Mouse (Mus musculus) limb, embryonic 10.5 days (tissue): Measurements from ENCODE around the gene Acod1. TPM values are rescaled to one million over a fixed set of nuclear protein-coding genes. Genes with fewer than 3 reads are reported as not detected.

ENCODE experiments used
- DNase-seq: peaks from one replicate; pipeline ENCODE4 v3.0.0-alpha.2; 2017; ENCODE audit warnings: low spot score
- H3K27ac ChIP-seq: fragments of 300-500 bp; sonication (generic); 2 replicates; pipeline ENCODE4 v1.5.1; 2016; ENCODE audit warnings: mild to moderate bottlenecking
- H3K27me3 ChIP-seq: fragments of 300-500 bp; sonication (generic); 2 replicates; pipeline ENCODE4 v1.6.1; 2016; ENCODE audit warnings: low read depth, mild to moderate bottlenecking; ENCODE audit not compliant: poor library complexity, severe bottlenecking
- H3K36me3 ChIP-seq: fragments of 300-500 bp; sonication (generic); 2 replicates; pipeline ENCODE4 v1.6.1; 2016; ENCODE audit warnings: mild to moderate bottlenecking, moderate library complexity
- H3K4me1 ChIP-seq: fragments of 300-500 bp; sonication (generic); 2 replicates; pipeline ENCODE4 v1.6.1; 2016
- H3K4me3 ChIP-seq: fragments of 300-500 bp; sonication (generic); 2 replicates; pipeline ENCODE4 v1.5.1; 2016; ENCODE audit warnings: mild to moderate bottlenecking, moderate library complexity
- H3K9me3 ChIP-seq: fragments of 300-500 bp; sonication (generic); replicated peaks from 2 replicates; pipeline ENCODE4 v1.6.1; 2016; ENCODE audit warnings: mild to moderate bottlenecking
- WGBS: fragments of 180-500 bp; shearing (Covaris S2); methylation state at CpG from one replicate; pipeline ENCODE4 v1.1.7; 2016; 5-methylcytosine and 5-hydroxymethylcytosine counted together
- polyA plus RNA-seq: library from polyadenylated mRNA; unstranded; fragments of >200 nt; fragmentation: Nextera tagmentation; extraction: Ambion mirVana; gene quantifications from 2 replicates; pipeline ENCODE4 v1.2.1, GENCODE M21; 2016

The Acod1 gene
- polyA plus RNA-seq, 1 experiment from 2014 or later: not detected

DNA sequence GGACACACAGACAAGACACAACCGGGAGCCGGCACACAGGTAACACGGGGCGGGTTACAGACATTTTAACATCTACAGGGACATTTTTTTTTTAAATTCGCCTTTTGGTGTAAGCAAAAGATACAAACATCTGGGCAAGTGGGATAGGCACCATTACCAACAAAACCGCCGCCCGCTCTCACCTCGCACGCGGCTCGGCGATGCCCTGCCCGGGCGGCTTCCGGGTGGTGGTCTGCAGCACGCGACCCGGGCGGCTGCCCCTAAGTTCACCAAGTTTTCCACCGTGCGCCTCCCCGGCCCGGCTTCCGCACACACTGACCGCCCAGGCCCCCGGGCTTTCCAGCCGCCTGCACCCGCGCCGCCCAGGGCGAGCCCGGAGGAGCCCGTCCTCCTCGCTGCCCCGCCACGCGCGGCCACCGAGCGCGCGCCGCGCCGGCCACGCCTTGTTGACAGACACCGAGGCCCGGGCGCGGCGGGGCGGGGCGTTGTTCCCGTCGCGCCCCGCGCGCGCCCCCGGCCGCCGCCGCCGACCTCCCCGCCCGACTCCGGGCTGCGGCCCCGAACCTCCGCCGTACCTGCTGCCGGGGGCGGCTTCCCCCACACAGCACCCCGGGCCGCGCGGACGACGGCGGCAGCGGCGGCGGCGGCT lies 51.9 kb downstream of the Acod1 start:
- Histone ChIP-seq H3K36me3 (peaks cover 28% of the 10 kb centered on the region), H3K27me3 (no peaks in the 10 kb centered on the region), H3K4me3 (peak overlapping the region; percentile 89), H3K9me3 (no peaks in the 10 kb centered on the region), H3K27ac (peak overlapping the region; percentile 99), H3K4me1 (peaks cover 14% of the 10 kb centered on the region)
- DNase-seq: peak; percentile 86
- under 1% methylated on average over 85 of the region's 86 CpGs for WGBS

DNA sequence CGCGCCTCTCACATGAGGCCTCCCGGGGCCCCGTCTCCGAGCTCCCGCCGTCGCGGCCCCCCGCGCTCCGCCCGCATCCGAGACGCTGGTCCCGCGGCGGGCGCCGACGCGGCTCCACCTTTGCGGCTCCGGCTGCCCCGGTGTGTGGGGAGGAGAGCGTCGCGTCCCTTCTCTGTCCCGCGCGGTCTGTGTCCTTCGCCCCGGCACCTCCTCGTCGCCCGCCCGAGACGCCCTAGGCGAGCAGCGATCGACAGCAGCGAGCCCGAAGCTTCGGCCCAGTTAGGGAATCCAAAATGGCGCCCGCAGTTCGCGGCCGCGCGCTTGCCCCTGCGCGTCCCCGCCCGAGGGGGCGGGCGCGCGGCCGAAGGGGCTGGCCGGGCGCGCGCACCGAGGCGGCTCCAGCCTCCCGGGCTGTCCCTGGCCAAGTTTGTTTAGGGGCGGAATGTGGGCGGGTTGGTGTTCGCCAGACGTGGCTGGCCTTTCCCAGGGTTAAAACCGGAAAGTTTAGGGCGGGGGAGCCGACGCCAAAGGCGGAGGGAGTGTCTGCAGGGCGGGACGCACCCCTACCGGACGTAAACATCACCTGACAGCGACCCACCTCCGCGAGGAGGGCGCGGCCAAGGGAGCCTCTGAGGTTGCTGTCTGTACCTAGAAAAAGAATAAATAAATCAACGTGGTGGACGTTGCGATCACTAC lies 52.6 kb downstream of the Acod1 start, which contains the start of gene Fbxl3:
Gene Fbxl3 (minus strand): TSS at position 329 of the 696 bp plus-strand sequence.
- Histone ChIP-seq H3K4me1 (peaks cover 14% of the 10 kb centered on the region), H3K9me3 (no peaks in the 10 kb centered on the region), H3K27ac (peak within 1 kb of the TSS; percentile 99), H3K4me3 (peak within 1 kb of the TSS; percentile 89), H3K27me3 (no peaks in the 10 kb centered on the region), H3K36me3 (peaks cover 22% of the 10 kb centered on the region)
- peak; percentile 89 for DNase-seq
- WGBS: under 1% methylated on average over 88 of the region's 88 CpGs

DNA sequence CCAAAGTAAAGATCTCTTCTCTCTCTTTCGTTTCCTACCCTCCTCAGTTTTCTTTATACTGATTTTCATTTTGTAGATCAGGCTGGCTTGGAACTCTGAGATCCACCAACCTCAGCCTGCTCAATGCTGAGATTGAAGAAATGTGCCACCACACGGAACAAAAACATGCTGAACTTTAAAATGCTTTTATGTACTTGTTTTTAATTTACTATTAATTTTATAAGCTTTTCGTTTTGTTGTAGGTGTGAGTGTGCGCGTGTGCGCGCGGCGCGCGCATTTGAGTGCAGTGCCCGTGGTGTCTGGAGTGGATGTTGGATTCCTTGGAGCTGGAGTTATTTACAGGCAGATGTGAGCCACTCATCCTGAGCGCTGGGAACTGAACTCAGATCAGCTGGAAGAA lies 53.5 kb downstream of the Acod1 start:
- 84% methylated on average over 13 of the region's 13 CpGs for WGBS
- Histone ChIP-seq H3K9me3 (no peaks in the 10 kb centered on the region), H3K27ac (no peak overlapping the region), H3K27me3 (no peaks in the 10 kb centered on the region), H3K36me3 (peaks cover 13% of the 10 kb centered on the region), H3K4me1 (peaks cover 14% of the 10 kb centered on the region), H3K4me3 (peak overlapping the region; percentile 89; the same call in 1 of the 2 replicates)
- DNase-seq: no peak

DNA sequence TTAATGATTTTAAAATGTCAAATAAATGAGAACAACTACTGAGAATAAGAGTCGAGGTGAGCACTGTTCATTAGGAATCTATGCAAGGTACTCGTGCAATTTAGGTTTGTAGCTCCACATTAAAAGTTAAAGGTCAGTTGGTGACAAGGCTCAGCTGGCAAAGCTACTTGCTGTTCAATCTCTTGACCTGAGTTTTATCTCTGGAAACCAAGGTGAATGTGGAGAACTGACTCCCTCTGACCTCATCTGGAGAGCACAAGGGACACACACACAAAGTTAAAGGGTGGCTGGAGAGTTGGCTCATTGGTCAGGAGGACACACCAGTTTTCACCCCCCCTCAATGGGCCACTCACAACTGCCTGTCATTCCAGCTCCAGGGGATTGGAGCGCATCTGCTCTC lies 54.4 kb downstream of the Acod1 start:
- Histone ChIP-seq H3K9me3 (no peaks in the 10 kb centered on the region), H3K27ac (no peak overlapping the region), H3K36me3 (peaks cover 6% of the 10 kb centered on the region; the same call in 1 of the 2 replicates), H3K4me3 (no peak overlapping the region), H3K4me1 (peaks cover 14% of the 10 kb centered on the region), H3K27me3 (no peaks in the 10 kb centered on the region)
- no peak for DNase-seq
- 85% methylated on average over 3 of the region's 3 CpGs for WGBS

DNA sequence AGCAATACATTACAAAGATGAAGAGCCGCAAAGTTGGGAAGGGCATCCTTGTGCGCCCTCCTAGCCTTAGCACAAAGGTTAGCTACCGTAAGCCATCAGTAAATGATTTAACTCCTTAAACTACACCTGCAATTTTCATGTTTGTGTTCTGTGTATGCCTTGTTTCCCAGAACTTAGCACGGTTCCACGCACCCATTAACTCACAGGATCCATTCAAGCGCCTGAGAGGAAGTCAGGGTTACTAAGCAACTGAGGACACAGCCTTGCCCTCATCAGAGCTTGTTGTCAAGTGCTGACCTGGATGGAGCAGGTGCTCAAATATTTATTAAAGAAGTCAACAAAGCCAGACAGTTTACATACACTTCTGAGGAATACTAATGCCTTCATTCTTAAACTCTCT lies 55.5 kb downstream of the Acod1 start:
- H3K27me3 ChIP-seq: no peaks in the 10 kb centered on the region
- H3K27ac ChIP-seq: no peak overlapping the region
- WGBS: 80% methylated on average over 6 of the region's 6 CpGs
- DNase-seq: no peak
- peaks cover 13% of the 10 kb centered on the region for H3K4me1 ChIP-seq
- no peaks in the 10 kb centered on the region for H3K36me3 ChIP-seq
- H3K4me3 ChIP-seq: no peak overlapping the region
- H3K9me3 ChIP-seq: no peaks in the 10 kb centered on the region

DNA sequence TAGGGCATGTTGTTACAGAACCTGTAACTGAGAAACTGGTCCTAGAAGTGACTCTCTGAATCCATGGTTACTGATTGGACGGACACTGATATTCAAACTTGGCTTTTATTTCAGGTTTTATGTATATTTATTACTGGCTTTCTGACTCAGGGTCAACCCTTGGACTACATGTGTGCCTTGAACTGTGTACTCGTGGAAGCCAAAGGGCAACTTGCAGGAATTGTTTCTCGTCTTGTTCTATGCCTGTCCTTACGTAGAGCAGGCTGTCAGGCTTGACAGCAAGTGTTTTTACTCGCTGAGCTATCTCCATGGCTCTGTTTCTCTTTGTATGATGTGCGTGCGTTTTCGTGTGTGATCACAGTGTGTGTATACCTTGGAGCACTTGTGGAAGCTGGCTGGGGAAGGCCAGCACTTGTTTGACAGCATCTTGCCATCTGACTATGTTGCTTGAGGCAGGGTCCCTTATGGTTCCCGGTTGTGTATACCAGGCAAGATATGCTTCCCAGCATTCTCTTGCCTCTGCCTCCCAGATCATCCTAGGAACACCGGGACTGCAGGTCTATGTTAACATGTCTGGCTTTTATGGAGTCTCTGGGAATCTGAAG lies 56.1 kb downstream of the Acod1 start:
- no peak for DNase-seq

More for the DNA sequence above, 56.1 kb downstream of the Acod1 start:
- peaks cover 7% of the 10 kb centered on the region for H3K4me1 ChIP-seq
- H3K27ac ChIP-seq: no peak overlapping the region
- no peak overlapping the region for H3K4me3 ChIP-seq
- no peaks in the 10 kb centered on the region for H3K9me3 ChIP-seq
- H3K27me3 ChIP-seq: no peaks in the 10 kb centered on the region
- no peaks in the 10 kb centered on the region for H3K36me3 ChIP-seq
- 86% methylated on average over 10 of the region's 10 CpGs for WGBS

Other genes starting within 250 kb of the Acod1 start
- 5.3 and 8.2 TPM in 2 replicates for gene Kctd12, start 64.3 kb upstream of the Acod1 start, polyA plus RNA-seq
- gene Cln5, start 23.2 kb downstream of the Acod1 start, polyA plus RNA-seq: 22.3 and 26.5 TPM in 2 replicates
- 11.8 and 16.2 TPM in 2 replicates for gene Fbxl3, start 52.6 kb downstream of the Acod1 start, polyA plus RNA-seq